ENCODE assay signal across 8 mouse cellular contexts in genomic region chr10:111419375-111420194, GRCm38 (mm10). TPM values are rescaled to one million over a fixed set of nuclear protein-coding genes. Genes with fewer than 3 reads are reported as not detected.
DNase-seq lines count a peak whose midpoint lies in the region; ATAC-seq and TF ChIP-seq lines count a peak whose summit lies in the region.

No protein-coding gene starts in this region.

- no peaks in the 10 kb centered on the region for H3K9me3 ChIP-seq in ES-Bruce4 (replicated peaks; ENCODE audit: control insufficient read depth, insufficient read depth, low read length, poor library complexity, severe bottlenecking)
- H3K9me3 ChIP-seq in embryonic facial prominence, embryonic 15.5 days (replicated peaks), result no peaks in the 10 kb centered on the region
- no peaks in the 10 kb centered on the region for H3K9me3 ChIP-seq in neural tube, embryonic 12.5 days

- TF ChIP-seq CTCF in cerebellum, adult 2 months (IDR thresholded peaks at IDR 0.05; ENCODE audit: borderline replicate concordance, insufficient read depth, low read depth, low read length), result no peak
- no peak for TF ChIP-seq CTCF in ES-Bruce4 (IDR thresholded peaks at IDR 0.05; ENCODE audit: low read depth, low read length)

- no peak overlapping the region for H3K27ac ChIP-seq in cerebellum, adult 2 months (ENCODE audit: insufficient read depth, low read length)
- H3K27ac ChIP-seq in ES-Bruce4 (ENCODE audit: insufficient read depth, low read length), result no peak overlapping the region
- no peak overlapping the region for H3K27ac ChIP-seq in embryonic facial prominence, embryonic 15.5 days (replicated peaks)
- H3K27ac ChIP-seq in neural tube, embryonic 12.5 days, result no peak overlapping the region

- peak overlapping the region; percentile 55; the same call in 1 of the 2 replicates for H3K9ac ChIP-seq in ES-Bruce4 (ENCODE audit: low read depth, poor library complexity, severe bottlenecking)
- H3K9ac ChIP-seq in embryonic facial prominence, embryonic 15.5 days, result no peak overlapping the region
- H3K9ac ChIP-seq in neural tube, embryonic 12.5 days, result 0 out of 2 replicates have a peak overlapping the region, but pooled peaks have one; percentile 6

- peak; percentile 28 to 47 for DNase-seq in cerebellum, adult 2 months
- DNase-seq in cerebellum, adult 11-12 months, result no peak
- DNase-seq in kidney, postnatal 10 days, result peak; percentile 34
- DNase-seq in adrenal gland, postnatal 36 days, result no peak
- no peak for DNase-seq in adrenal gland, adult 2 months

- 15% methylated on average over 23 of the region's 23 CpGs for WGBS in cerebellum, adult 2 months
- WGBS in embryonic facial prominence, embryonic 15.5 days, result 18% methylated on average over 23 of the region's 23 CpGs
- WGBS in neural tube, embryonic 12.5 days, result 39% methylated on average over 23 of the region's 23 CpGs

- peak overlapping the region; percentile 57 for H3K4me2 ChIP-seq in embryonic facial prominence, embryonic 15.5 days (replicated peaks)
- peak overlapping the region; percentile 46 for H3K4me2 ChIP-seq in neural tube, embryonic 12.5 days (replicated peaks)

- TF ChIP-seq EP300 in ES-Bruce4 (IDR thresholded peaks at IDR 0.05; ENCODE audit: insufficient read depth, low read depth, low read length), result no peak

- H3K36me3 ChIP-seq in ES-Bruce4 (ENCODE audit: control insufficient read depth, insufficient read depth, low read length, poor library complexity, severe bottlenecking), result no peaks in the 10 kb centered on the region
- no peaks in the 10 kb centered on the region for H3K36me3 ChIP-seq in embryonic facial prominence, embryonic 15.5 days
- H3K36me3 ChIP-seq in neural tube, embryonic 12.5 days, result no peaks in the 10 kb centered on the region

- H3K27me3 ChIP-seq in cerebellum, adult 2 months (ENCODE audit: control insufficient read depth, insufficient read depth, low read length), result no peaks in the 10 kb centered on the region
- H3K27me3 ChIP-seq in ES-Bruce4 (ENCODE audit: control insufficient read depth, insufficient read depth, low read length, poor library complexity, severe bottlenecking), result no peaks in the 10 kb centered on the region
- no peaks in the 10 kb centered on the region for H3K27me3 ChIP-seq in embryonic facial prominence, embryonic 15.5 days
- no peaks in the 10 kb centered on the region for H3K27me3 ChIP-seq in neural tube, embryonic 12.5 days (replicated peaks)

- no peak for ATAC-seq in embryonic facial prominence, embryonic 15.5 days (ENCODE audit: insufficient number of reproducible peaks, low FRiP score, low TSS enrichment, low read depth)
- no peak for ATAC-seq in neural tube, embryonic 12.5 days (ENCODE audit: low FRiP score, low read depth)

- peak overlapping the region; percentile 28 for H3K4me3 ChIP-seq in cerebellum, adult 2 months (replicated peaks; ENCODE audit: insufficient read depth, low read depth, low read length)
- H3K4me3 ChIP-seq in ES-Bruce4 (ENCODE audit: low read depth, low read length), result no peak overlapping the region
- H3K4me3 ChIP-seq in embryonic facial prominence, embryonic 15.5 days (replicated peaks), result peak overlapping the region; percentile 30
- no peak overlapping the region for H3K4me3 ChIP-seq in neural tube, embryonic 12.5 days

- no peak for TF ChIP-seq POLR2A in cerebellum, adult 2 months (IDR thresholded peaks at IDR 0.05; ENCODE audit: borderline replicate concordance, insufficient read depth, low read length)
- no peak for TF ChIP-seq POLR2A in ES-Bruce4 (IDR thresholded peaks at IDR 0.05; ENCODE audit: insufficient read depth, low read length)

- no peaks in the 10 kb centered on the region; the same call in 1 of the 2 replicates for H3K4me1 ChIP-seq in cerebellum, adult 2 months (ENCODE audit: control insufficient read depth, insufficient read depth, low read length)
- H3K4me1 ChIP-seq in ES-Bruce4 (ENCODE audit: control insufficient read depth, insufficient read depth, low read length), result peaks cover 9% of the 10 kb centered on the region
- peaks cover 15% of the 10 kb centered on the region; the same call in 1 of the 2 replicates for H3K4me1 ChIP-seq in embryonic facial prominence, embryonic 15.5 days
- H3K4me1 ChIP-seq in neural tube, embryonic 12.5 days, result peaks cover 17% of the 10 kb centered on the region

RNA-seq across cellular contexts. Expression of gene Nap1l1, which starts 53.4 kb away (rescaled TPM):
- polyA plus RNA-seq in cerebellum, adult 2 months (2012; rRNA removed), result 108 and 117 TPM in 2 replicates
- polyA plus RNA-seq in ES-Bruce4 (2011; ENCODE audit: insufficient read depth, insufficient read length, low read depth, missing spikeins), result 1,132 and 1,280 TPM in 2 replicates
- polyA plus RNA-seq in embryonic facial prominence, embryonic 15.5 days (2015; fragmentation: Nextera tagmentation; extraction: Ambion mirVana), result 192 and 198 TPM in 2 replicates
- 247 and 251 TPM in 2 replicates for polyA plus RNA-seq in neural tube, embryonic 12.5 days (2016; fragmentation: Nextera tagmentation; extraction: Ambion mirVana)
- total RNA-seq in adrenal gland, postnatal 36 days (2021), result 100 to 1,000 TPM; 140 to 149 TPM
- 100 to 1,000 TPM; 125 to 139 TPM for total RNA-seq in adrenal gland, adult 2 months (2021)
- 1.8 and 2.1 TPM in 2 replicates for polyA plus RNA-seq in adrenal gland, adult 2 months (2012; rRNA removed)

Comparison
In these comparisons a context has a peak if more than half of its experiments do, and no peak if none do; other contexts are left out.
1. DNase-seq: peak in cerebellum, adult 2 months (2 of 2) and kidney, postnatal 10 days (single experiment); none in cerebellum, adult 11-12 months (single experiment), adrenal gland, postnatal 36 days (0 of 2) and adrenal gland, adult 2 months (single experiment).
2. H3K4me3 ChIP-seq: peak in cerebellum, adult 2 months (single experiment) and embryonic facial prominence, embryonic 15.5 days (single experiment); none in ES-Bruce4 (single experiment) and neural tube, embryonic 12.5 days (single experiment).
3. RNA of gene Nap1l1, which starts 53.4 kb away (polyA plus RNA-seq): 1,132 to 1,280 TPM in ES-Bruce4, 247 to 251 TPM in neural tube, embryonic 12.5 days, 192 to 198 TPM in embryonic facial prominence, embryonic 15.5 days and 108 to 117 TPM in cerebellum, adult 2 months; 1.8 to 2.1 TPM in adrenal gland, adult 2 months; every median in the first group is over 10 times any median in the second.